Mouse (Mus musculus) sigmoid colon, adult 10 weeks (tissue): ENCODE data around the gene Slc25a53. TPM values are rescaled to one million over a fixed set of nuclear protein-coding genes. Genes with fewer than 3 reads are reported as not detected.

Experiments used
- polyA plus RNA-seq: library from polyadenylated mRNA; stranded (reverse); fragments of 350-450 nt; fragmentation: Illumina TruSeq; extraction: RNeasy Lipid Tissue Mini Kit (QIAGEN cat#74804); gene quantifications from one replicate; pipeline ENCODE4 v1.2.3, GENCODE M21; 2014; ENCODE audit warnings: low read depth, low replicate concordance

The Slc25a53 gene
- polyA plus RNA-seq = 9.4 TPM

DNA sequence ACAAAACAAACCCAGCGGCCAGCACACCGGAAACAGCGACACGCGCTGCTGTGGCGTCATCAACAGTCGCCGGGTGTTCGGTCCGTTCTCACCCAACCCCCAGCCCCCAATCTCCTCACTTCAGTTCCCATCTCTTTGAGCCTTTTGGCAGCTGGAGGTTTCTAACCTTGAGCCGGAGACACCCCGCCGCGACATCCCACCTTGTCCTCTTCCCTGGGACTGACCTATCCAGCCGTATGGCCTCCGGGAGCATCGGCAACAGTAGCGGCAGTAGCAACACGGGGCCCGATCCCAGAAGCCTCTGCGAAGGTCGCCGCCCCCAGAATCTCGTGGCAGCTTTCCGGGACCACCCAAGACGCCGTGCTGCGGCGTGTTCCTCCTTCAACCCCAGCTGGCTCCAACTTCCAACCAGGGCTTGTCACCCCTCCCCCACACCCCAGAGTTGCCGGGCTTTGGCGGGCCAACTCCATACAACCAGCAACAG is at the start of gene Slc25a53:
Gene Slc25a53, minus strand, starts transcription at position 303 of the 484 bp plus-strand sequence.

DNA sequence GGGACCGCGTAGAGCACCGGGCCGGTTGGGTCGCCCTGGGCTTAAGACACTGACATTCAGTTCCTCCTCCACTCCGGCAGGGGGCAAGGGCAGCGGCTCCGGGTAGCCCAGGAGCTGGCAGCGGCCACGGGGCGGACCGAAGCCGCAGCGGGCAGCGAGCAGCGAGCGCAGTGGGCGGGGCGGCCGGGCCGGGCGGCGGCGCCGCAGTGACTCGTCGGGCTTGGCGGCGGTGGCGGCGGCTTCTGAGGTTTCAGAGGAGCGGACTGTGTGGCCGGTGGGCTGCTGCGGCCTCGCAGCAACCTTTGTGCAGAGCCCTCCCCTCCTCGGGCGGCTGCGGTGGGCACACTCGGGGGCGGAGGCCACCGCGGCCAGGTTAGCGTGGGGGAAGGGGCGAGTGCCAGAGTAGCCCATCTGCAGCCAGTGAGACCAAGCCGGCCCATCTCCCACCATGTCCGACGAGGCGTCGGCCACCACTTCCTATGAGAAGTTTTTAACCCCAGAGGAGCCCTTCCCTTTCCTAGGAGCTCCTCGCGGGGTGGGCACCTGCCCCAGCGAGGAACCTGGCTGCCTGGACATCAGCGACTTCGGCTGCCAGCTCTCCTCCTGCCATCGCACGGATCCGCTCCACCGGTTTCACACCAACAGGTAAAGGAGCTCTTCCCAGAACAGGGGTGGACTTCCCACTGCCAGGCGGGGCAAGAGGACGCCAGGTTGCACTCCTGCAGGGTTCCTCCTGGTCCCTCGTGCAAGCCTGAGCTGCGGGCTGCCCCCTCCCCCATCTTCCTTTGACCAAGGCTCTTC is 11.5 kb upstream of the Slc25a53 start, which contains the start of gene Fam199x:
Gene Fam199x, plus strand, starts transcription at position 170 of the 801 bp plus-strand sequence.

DNA sequence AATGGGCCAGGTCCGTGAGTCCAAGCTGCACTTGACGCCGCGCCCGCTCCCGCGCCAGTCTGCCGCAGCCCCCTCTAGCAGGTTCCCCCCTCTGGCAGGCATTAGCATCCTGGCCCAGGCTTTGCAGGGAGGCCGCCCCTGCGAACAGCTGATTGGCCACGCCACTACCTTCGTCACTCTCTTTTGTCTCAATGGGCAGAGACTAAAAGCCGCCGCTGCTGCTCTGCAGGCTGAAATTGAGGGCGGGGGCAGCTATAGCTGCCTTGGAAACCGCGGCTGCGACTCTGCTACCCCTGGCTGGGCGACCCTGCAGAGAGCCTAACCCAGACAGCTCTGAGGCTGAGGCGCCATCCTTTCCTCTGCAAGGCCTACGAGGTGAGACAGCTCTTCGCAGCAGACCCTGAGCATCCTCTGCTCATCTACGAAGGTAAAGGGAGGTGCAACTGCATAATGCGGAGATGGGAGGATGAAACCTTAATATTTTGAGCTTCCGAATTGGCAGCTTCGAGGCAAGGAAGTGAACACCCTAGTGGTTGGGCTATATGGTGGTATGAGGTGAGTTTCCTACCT is 45.0 kb downstream of the Slc25a53 start, which contains the start of gene Zcchc18:
Gene Zcchc18, plus strand, starts transcription at position 178 of the 570 bp plus-strand sequence.

DNA sequence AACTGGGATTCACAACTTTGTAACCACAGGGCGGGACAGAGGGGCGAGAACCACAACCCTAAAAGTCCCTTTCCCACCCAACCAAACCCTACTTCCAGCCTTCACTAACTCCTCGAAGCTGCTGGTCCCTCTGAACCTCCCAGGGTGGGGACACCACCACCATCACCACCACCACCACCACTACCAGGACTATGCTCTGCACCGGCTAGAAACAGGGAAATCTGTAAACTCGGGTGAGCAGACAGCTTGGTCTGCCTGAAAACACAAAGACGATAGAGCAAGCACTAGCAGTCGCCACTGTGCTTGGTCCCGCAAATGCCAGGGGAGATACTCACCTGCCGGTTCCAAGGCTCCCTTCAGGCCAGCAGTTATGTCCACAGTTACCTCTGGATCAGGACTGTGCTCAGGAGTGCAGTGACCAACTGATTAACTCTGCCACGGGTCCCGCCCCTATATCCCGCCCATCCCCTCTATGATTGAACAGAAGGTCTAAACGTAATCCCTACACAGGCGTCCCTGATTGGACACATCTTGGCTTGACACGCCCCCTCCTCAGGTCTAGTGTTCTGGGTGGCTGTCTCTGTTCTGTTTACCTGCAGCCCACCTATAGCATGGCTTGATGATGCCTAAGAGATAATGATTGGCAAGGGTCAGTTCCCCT is 61.5 kb downstream of the Slc25a53 start, which contains the start of the genes Tmsb15l and Tmsb15b1:
Gene Tmsb15l, minus strand, starts transcription at position 446 of the 661 bp plus-strand sequence.
Gene Tmsb15b1, minus strand, starts transcription at position 451 of the 661 bp plus-strand sequence.

DNA sequence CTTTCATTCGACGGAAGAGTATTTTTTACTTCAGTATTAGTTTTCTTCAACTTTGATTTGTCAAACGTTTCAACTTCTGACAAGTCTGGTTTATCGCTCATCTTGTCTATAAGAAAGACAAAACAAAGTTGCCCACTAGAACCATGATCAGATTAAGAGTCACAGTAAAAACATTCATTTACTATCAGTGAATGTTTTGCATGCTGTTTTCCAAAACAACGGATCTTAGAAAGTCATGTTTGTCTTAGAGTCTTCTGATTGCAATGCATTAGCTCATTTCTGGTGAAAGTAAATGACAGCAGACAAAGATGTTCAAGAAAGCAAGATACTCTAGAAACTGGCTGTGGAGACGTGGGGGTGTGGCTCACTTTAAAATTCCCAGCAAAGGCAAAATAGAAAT is 62.7 kb downstream of the Slc25a53 start, which contains the start of gene Tmsb15b2:
Gene Tmsb15b2, minus strand, starts transcription at position 101 of the 400 bp plus-strand sequence.

Other genes starting within 250 kb of the Slc25a53 start
- 12.1 TPM for gene Plp1, start 215.6 kb downstream of the Slc25a53 start, polyA plus RNA-seq
- gene Rab9b, start 169.5 kb downstream of the Slc25a53 start, polyA plus RNA-seq = 0.79 TPM
- not detected for gene H2bfm, start 111.0 kb downstream of the Slc25a53 start, polyA plus RNA-seq
- gene Tmsb15b2, start 62.8 kb downstream of the Slc25a53 start, polyA plus RNA-seq = 89.5 TPM
- gene Tmsb15l, start 61.4 kb downstream of the Slc25a53 start, polyA plus RNA-seq = 13.6 TPM
- 10.3 TPM for gene Tmsb15b1, start 61.4 kb downstream of the Slc25a53 start, polyA plus RNA-seq
- gene Zcchc18, start 45.1 kb downstream of the Slc25a53 start, polyA plus RNA-seq = 3.4 TPM
- gene Fam199x, start 11.3 kb upstream of the Slc25a53 start, polyA plus RNA-seq = 27.0 TPM
- gene Esx1, start 83.8 kb upstream of the Slc25a53 start, polyA plus RNA-seq = not detected